Mouse (Mus musculus) neural tube, embryonic 15.5 days (tissue): ENCODE results near the gene Oaz1. TPM values are rescaled to one million over a fixed set of nuclear protein-coding genes. Genes with fewer than 3 reads are reported as not detected.
"Not testable (repeated sequence)": the region's sequence is repeated elsewhere in the genome, so short reads cannot be mapped to it uniquely, and the experiment has no call there.

ENCODE experiments used
- ATAC-seq: fragments of 200-750 bp; cut with Nextera tagmentation; 2 replicates; pipeline ENCODE4 v1.8.0; 2017; ENCODE audit warnings: mild to moderate bottlenecking, moderate TSS enrichment, moderate library complexity; ENCODE audit not compliant: low FRiP score
- H3K27ac ChIP-seq: fragments of 300-500 bp; sonication (generic); replicated peaks from 2 replicates; pipeline ENCODE4 v1.5.1; 2015; ENCODE audit warnings: mild to moderate bottlenecking, inconsistent platforms
- H3K27me3 ChIP-seq: fragments of 300-500 bp; sonication (generic); replicated peaks from 2 replicates; pipeline ENCODE4 v1.6.1; 2015; ENCODE audit warnings: inconsistent platforms
- H3K36me3 ChIP-seq: fragments of 300-500 bp; sonication (generic); 2 replicates; pipeline ENCODE4 v1.6.1; 2015; ENCODE audit warnings: inconsistent platforms
- H3K4me1 ChIP-seq: fragments of 300-500 bp; sonication (generic); 2 replicates; pipeline ENCODE4 v1.6.1; 2015; ENCODE audit warnings: inconsistent platforms
- H3K4me2 ChIP-seq: fragments of 300-500 bp; sonication (generic); 2 replicates; pipeline ENCODE4 v1.6.1; 2015; ENCODE audit warnings: inconsistent platforms, mild to moderate bottlenecking, moderate library complexity
- H3K4me3 ChIP-seq: fragments of 300-500 bp; sonication (generic); replicated peaks from 2 replicates; pipeline ENCODE4 v1.5.1; 2015; ENCODE audit warnings: mild to moderate bottlenecking, inconsistent platforms
- H3K9ac ChIP-seq: fragments of 300-500 bp; sonication (generic); replicated peaks from 2 replicates; pipeline ENCODE4 v1.6.1; 2015; ENCODE audit warnings: mild to moderate bottlenecking, inconsistent platforms
- H3K9me3 ChIP-seq: fragments of 300-500 bp; sonication (generic); replicated peaks from 2 replicates; pipeline ENCODE4 v1.6.1; 2016; ENCODE audit warnings: inconsistent platforms
- WGBS: fragments of 180-500 bp; shearing (Covaris S2); methylation state at CpG from one replicate; pipeline ENCODE4 v1.1.7; 2015; ENCODE audit warnings: mixed read lengths; 5-methylcytosine and 5-hydroxymethylcytosine counted together
- polyA plus RNA-seq: library from polyadenylated mRNA; unstranded; fragments of >200 nt; fragmentation: Nextera tagmentation; extraction: Ambion mirVana; gene quantifications from 2 replicates; pipeline ENCODE4 v1.2.1, GENCODE M21; 2015

Gene Oaz1
- polyA plus RNA-seq, 1 experiment from 2014 or later, result 1,221 TPM

DNA sequence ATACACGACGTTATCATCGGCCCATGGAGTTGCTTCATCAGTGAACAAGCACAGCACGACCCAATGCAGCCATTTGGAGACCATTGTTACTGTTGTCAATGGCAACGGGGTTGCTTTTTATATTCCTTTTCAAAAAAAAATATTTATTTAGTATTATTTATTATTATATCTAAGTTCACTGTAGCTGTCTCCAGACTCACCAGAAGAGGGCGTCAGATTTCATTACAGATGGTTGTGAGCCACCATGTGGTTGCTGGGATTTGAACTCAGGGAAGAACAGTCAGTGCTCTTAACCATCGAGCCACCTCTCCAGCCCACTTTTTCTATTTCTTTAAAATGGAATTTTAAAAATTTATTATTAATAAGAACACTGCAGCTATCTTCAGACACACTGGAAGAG lies 11.7 kb upstream of the Oaz1 start:
- Histone ChIP-seq H3K9me3 (no peaks in the 10 kb centered on the region), H3K9ac (no peak overlapping the region), H3K27ac (no peak overlapping the region), H3K4me3 (no peak overlapping the region), H3K27me3 (peaks cover 17% of the 10 kb centered on the region), H3K4me2 (no peak overlapping the region), H3K4me1 (no peaks in the 10 kb centered on the region), H3K36me3 (no peaks in the 10 kb centered on the region)
- 61% methylated on average over 7 of the region's 7 CpGs for WGBS
- ATAC-seq, result no peak

DNA sequence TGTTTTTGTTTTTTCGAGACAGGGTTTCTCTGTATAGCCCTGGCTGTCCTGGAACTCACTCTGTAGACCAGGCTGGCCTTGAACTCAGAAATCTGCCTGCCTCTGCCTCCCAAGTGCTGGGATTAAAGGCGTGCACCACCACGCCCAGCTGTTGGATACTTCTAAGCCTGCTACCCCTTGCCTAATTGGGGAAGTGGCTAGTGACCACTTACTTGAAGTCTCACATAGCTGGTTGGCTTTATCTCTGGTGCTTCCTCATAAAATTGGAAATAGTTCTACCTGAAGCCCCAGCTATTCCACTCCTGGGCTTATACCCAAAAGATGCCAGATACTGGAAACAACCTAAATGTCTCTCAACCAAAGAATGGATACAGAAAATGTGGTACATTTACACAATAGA lies 10.2 kb upstream of the Oaz1 start:
- H3K27ac ChIP-seq, ATAC-seq, H3K36me3 ChIP-seq, H3K9me3 ChIP-seq, H3K27me3 ChIP-seq, H3K4me1 ChIP-seq, H3K4me2 ChIP-seq, H3K9ac ChIP-seq, H3K4me3 ChIP-seq: not testable (repeated sequence)
- WGBS, result 85% methylated on average over 3 of the region's 3 CpGs

GRCm38 (mm10) chr10:80817164-80817563 lies 9.3 kb upstream of the Oaz1 start:
- H3K4me3 ChIP-seq, result no peak overlapping the region
- WGBS, result 71% methylated on average over 2 of the region's 2 CpGs
- no peak overlapping the region for H3K4me2 ChIP-seq
- no peak overlapping the region for H3K27ac ChIP-seq
- H3K9me3 ChIP-seq, result no peaks in the 10 kb centered on the region
- no peaks in the 10 kb centered on the region for H3K4me1 ChIP-seq
- H3K27me3 ChIP-seq, result peaks cover 7% of the 10 kb centered on the region; the same call in 1 of the 2 replicates
- no peak for ATAC-seq
- no peak overlapping the region for H3K9ac ChIP-seq
- H3K36me3 ChIP-seq, result no peaks in the 10 kb centered on the region

DNA sequence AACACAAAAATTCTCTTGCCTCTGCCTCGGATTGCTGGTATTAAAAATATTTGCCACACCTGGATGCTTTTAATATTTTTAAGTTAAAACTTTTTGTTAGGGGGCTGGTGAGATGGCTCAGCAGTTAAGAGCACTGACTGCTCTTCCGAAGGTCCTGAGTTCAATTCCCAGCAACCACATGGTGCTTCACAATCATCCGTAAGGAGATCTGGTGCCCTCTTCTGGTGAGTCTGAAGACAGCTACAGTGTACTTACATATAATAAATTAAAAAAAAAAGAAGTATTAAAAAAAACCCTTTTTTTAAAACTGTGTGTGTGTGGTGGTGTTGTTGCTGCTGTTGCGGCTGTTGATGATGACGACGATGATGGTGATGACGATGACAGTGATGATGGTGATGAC lies 8.5 kb upstream of the Oaz1 start:
- not testable (repeated sequence) for ATAC-seq, H3K4me3 ChIP-seq, H3K36me3 ChIP-seq, H3K4me1 ChIP-seq, H3K9me3 ChIP-seq, H3K27ac ChIP-seq, H3K9ac ChIP-seq, H3K27me3 ChIP-seq, H3K4me2 ChIP-seq
- 89% methylated on average over 7 of the region's 7 CpGs for WGBS

DNA sequence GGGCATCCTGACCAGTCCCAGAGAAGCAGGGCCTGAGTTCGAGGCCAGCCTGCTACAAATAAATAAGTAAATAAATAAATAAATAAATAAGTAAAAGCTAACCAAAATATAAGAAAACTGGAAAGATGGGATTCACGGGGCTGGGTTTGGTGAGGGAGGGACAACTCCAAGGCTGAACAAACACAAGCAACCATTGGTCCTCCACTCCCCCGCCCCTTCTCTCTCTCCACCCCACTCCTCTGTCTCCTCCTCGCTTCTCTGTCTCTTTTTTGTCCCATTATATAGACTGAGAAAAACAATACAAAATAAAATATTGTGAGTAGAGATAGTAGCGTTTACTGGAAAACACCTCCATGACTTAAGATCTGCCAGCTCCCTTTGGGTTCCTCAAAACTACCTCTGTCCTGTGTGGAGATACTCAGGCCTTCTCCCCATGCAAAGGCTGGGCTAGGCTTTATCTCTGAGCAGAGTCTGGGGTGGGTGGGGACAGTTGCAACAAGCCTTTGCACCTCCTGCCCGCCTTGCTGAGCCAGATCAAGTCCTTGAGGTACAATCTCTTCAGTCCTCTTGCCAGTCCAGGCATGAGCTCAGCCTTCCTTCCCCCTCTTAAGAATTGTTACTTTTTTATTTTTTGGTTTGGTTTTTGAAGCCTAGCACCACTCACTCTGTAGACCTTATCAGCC lies 7.7 kb upstream of the Oaz1 start:
- no peak overlapping the region for H3K4me2 ChIP-seq
- no peaks in the 10 kb centered on the region for H3K27me3 ChIP-seq
- WGBS, result 60% methylated on average over 6 of the region's 6 CpGs
- H3K36me3 ChIP-seq, result no peaks in the 10 kb centered on the region
- H3K4me3 ChIP-seq, result no peak overlapping the region
- ATAC-seq, result no peak
- H3K4me1 ChIP-seq, result no peaks in the 10 kb centered on the region
- H3K9ac ChIP-seq, result no peak overlapping the region
- H3K27ac ChIP-seq, result no peak overlapping the region
- no peaks in the 10 kb centered on the region for H3K9me3 ChIP-seq

GRCm38 (mm10) chr10:80819406-80819805 lies 7.0 kb upstream of the Oaz1 start:
- WGBS, result 64% methylated on average over 3 of the region's 3 CpGs
- ATAC-seq, result no peak

DNA sequence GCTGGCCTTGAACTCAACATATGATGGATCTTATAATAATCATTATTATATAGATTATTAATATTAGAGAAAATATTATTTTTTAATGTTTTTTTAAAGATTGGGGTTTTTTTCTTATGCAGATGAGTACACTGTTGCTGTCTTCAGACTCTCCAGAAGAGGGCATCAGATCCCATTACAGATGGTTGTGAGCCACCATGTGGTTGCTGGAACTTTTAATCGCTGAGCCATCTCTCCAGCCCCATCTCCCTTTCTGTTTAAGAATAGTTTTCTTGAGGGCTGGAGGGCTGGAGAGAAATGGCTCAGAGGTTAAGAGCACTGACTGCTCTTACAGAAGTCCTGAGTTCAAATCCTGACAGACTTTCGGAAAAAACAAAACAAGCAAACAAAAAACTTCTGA lies 4.5 kb upstream of the Oaz1 start:
- no peak overlapping the region for H3K4me3 ChIP-seq
- H3K9ac ChIP-seq, result no peak overlapping the region
- 41% methylated on average over 2 of the region's 2 CpGs for WGBS
- no peak overlapping the region for H3K27ac ChIP-seq
- no peaks in the 10 kb centered on the region for H3K27me3 ChIP-seq
- H3K9me3 ChIP-seq, result no peaks in the 10 kb centered on the region
- H3K36me3 ChIP-seq, result no peaks in the 10 kb centered on the region
- 0 out of 2 replicates have a peak, but pooled peaks cover 2% of the 10 kb centered on the region for H3K4me1 ChIP-seq
- ATAC-seq, result no peak
- no peak overlapping the region for H3K4me2 ChIP-seq

More at GRCm38 (mm10) chr10:80819406-80819805, 7.0 kb upstream of the Oaz1 start:
- Histone ChIP-seq H3K9ac (no peak overlapping the region), H3K9me3 (no peaks in the 10 kb centered on the region), H3K4me1 (no peaks in the 10 kb centered on the region), H3K36me3 (no peaks in the 10 kb centered on the region), H3K4me3 (no peak overlapping the region), H3K4me2 (no peak overlapping the region), H3K27ac (no peak overlapping the region), H3K27me3 (no peaks in the 10 kb centered on the region)

- WGBS, result 93% methylated on average over 5 of the region's 5 CpGs
These were observed 3.9 kb upstream of the Oaz1 start for GRCm38 (mm10) chr10:80822528-80822927.

DNA sequence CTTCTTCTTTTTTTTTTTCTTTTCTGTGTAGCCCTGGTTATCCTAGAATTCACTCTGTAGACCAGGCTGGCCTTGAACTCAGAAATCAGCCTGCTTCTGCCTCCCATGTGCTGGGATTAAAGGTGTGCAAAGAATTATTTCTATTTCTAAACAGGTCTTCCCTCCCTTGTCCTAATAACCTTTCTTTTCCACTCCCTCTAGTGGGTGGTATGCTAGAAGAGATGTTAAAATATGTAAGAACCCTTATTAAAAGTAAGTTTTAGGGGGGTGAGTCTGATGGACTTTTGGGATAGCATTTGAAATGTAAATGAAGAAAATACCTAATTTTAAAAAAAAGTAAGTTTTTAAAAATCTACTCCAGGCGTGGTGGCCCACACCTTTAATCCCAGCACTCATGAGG lies 3.1 kb upstream of the Oaz1 start:
- WGBS, result 97% methylated on average over 1 of the region's 1 CpGs
- no peak overlapping the region for H3K9ac ChIP-seq
- no peaks in the 10 kb centered on the region for H3K9me3 ChIP-seq
- H3K36me3 ChIP-seq, result no peaks in the 10 kb centered on the region
- H3K27ac ChIP-seq, result no peak overlapping the region
- no peak for ATAC-seq
- H3K4me1 ChIP-seq, result peaks cover 12% of the 10 kb centered on the region
- no peak overlapping the region for H3K4me3 ChIP-seq
- no peak overlapping the region for H3K4me2 ChIP-seq
- H3K27me3 ChIP-seq, result no peaks in the 10 kb centered on the region

More at GRCm38 (mm10) chr10:80822528-80822927, 3.9 kb upstream of the Oaz1 start:
- H3K36me3 ChIP-seq, result no peaks in the 10 kb centered on the region
- H3K27ac ChIP-seq, result no peak overlapping the region
- H3K9ac ChIP-seq, result no peak overlapping the region
- H3K27me3 ChIP-seq, result no peaks in the 10 kb centered on the region
- no peak overlapping the region for H3K4me3 ChIP-seq
- H3K9me3 ChIP-seq, result no peaks in the 10 kb centered on the region
- ATAC-seq, result no peak
- H3K4me1 ChIP-seq, result peaks cover 5% of the 10 kb centered on the region
- H3K4me2 ChIP-seq, result no peak overlapping the region

DNA sequence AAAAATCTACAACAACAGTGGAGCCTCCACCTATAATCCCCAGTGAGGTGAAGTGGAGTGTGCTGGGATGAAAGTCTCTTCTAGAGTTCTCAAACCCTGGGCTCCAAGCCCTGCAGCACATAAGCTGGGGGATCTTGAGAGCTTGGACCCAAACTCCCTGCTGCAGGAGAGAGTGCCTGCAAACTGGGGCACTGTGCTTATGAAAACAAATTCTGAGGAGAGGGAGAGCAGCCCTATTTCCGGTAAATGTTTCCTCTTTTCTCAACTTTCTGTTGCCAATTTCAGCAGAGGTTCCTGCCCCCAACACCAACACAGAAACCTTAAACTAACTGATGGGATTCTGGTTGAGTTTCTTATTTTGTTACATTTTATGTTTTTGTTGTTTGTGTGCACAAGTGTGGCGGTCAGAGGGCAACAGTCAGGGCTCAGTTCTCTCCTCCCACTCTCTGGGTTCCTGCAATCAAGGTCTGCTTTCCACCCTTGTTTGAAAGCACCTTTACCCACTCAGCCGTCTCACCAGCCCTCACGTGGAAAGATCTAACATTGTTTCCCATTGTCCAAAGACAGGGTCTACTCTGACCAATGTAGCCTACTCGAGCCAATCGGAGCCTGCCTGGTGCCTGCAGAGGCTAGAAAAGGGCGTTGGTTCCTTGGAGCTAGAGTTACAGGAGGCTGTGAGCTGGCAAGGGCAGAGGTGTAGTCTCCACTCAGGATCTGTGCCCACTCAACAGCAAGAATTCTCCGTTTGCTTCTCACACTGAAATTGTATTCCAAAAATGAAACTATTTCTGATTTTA lies 2.4 kb upstream of the Oaz1 start:
- H3K27me3 ChIP-seq, result no peaks in the 10 kb centered on the region
- ATAC-seq, result no peak
- no peak overlapping the region for H3K9ac ChIP-seq
- H3K4me1 ChIP-seq, result peaks cover 16% of the 10 kb centered on the region
- no peak overlapping the region for H3K4me2 ChIP-seq
- no peak overlapping the region for H3K27ac ChIP-seq
- no peak overlapping the region for H3K4me3 ChIP-seq
- peaks cover under 1% of the 10 kb centered on the region for H3K36me3 ChIP-seq
- WGBS, result 64% methylated on average over 8 of the region's 8 CpGs
- no peaks in the 10 kb centered on the region for H3K9me3 ChIP-seq

- Histone ChIP-seq H3K36me3 (peaks cover 8% of the 10 kb centered on the region), H3K27me3 (no peaks in the 10 kb centered on the region), H3K27ac (no peak overlapping the region), H3K4me2 (no peak overlapping the region), H3K9ac (no peak overlapping the region), H3K9me3 (no peaks in the 10 kb centered on the region), H3K4me3 (no peak overlapping the region), H3K4me1 (peaks cover 24% of the 10 kb centered on the region)
- 86% methylated on average over 2 of the region's 2 CpGs for WGBS
- no peak for ATAC-seq
These were observed 1.6 kb upstream of the Oaz1 start for GRCm38 (mm10) chr10:80824827-80825226.
